Mouse (Mus musculus) thymus, adult 2 months (tissue): Measurements from ENCODE around the gene Clec11a.

Source experiments
- CTCF ChIP-seq: fragments of 200-500 bp; IDR thresholded peaks from 2 replicates; pipeline ENCODE4 v1.5.1; 2012; ENCODE audit warnings: mild to moderate bottlenecking, control low read depth, low read length, moderate library complexity, borderline replicate concordance; ENCODE audit not compliant: control insufficient read depth, poor library complexity, insufficient read depth; ENCODE audit errors: extremely low read depth
- POLR2A ChIP-seq: fragments of 200-500 bp; IDR thresholded peaks from 2 replicates; pipeline ENCODE4 v1.6.1; 2012; ENCODE audit warnings: mild to moderate bottlenecking, low read length, control low read depth, moderate library complexity; ENCODE audit not compliant: control insufficient read depth, poor library complexity, insufficient read depth; ENCODE audit errors: extremely low read depth

DNA sequence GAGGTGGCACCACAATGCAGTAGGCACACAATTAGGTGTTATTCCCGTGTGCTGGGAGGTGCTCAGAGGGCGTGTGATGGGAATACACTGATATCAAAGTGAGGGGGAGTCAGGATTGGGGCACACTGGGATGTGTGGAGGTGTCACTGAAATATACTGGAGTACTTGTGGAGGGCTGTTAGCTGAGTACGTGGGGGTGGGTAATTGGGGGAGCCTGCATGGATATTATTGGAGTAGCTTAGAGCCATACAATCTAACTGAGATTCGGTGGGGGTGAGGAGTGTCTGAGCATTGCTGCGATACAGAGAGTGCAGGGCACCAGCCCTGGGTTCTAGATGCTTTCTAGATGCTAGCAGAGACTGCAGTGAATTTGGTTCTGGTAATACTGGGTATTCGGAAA is 33.5 kb upstream of the Clec11a start:
- no peak for TF ChIP-seq POLR2A
- TF ChIP-seq CTCF: no peak
